Mouse (Mus musculus) embryonic facial prominence, embryonic 11.5 days (tissue): ENCODE measurements around the gene Sac3d1. TPM values are rescaled to one million over a fixed set of nuclear protein-coding genes. Genes with fewer than 3 reads are reported as not detected.
A peak's percentile ranks its signal among the peaks of the same experiment; 100 is the strongest.

Source experiments
- ATAC-seq: fragments of 200-750 bp; cut with Nextera tagmentation; replicated peaks from 2 replicates; pipeline ENCODE4 v1.8.0; 2017; ENCODE audit warnings: low read depth; ENCODE audit not compliant: insufficient number of reproducible peaks, low FRiP score, low TSS enrichment
- DNase-seq: peaks from one replicate; pipeline ENCODE4 v3.0.0-alpha.2; 2015; ENCODE audit warnings: low spot score
- H3K27ac ChIP-seq: fragments of 300-500 bp; sonication (generic); replicated peaks from 2 replicates; pipeline ENCODE4 v1.5.1; 2014; ENCODE audit warnings: mild to moderate bottlenecking, low read depth, low read length, control low read depth
- H3K27me3 ChIP-seq: fragments of 300-500 bp; sonication (generic); 2 replicates; pipeline ENCODE4 v1.6.1; 2014; ENCODE audit warnings: mild to moderate bottlenecking, low read length, moderate library complexity, mixed read lengths; ENCODE audit not compliant: control insufficient read depth, insufficient read depth
- H3K36me3 ChIP-seq: fragments of 300-500 bp; sonication (generic); replicated peaks from 2 replicates; pipeline ENCODE4 v1.6.1; 2014; ENCODE audit warnings: low read depth, mild to moderate bottlenecking, low read length, moderate library complexity, mixed read lengths; ENCODE audit not compliant: control insufficient read depth, insufficient read depth
- H3K4me1 ChIP-seq: fragments of 300-500 bp; sonication (generic); 2 replicates; pipeline ENCODE4 v1.6.1; 2014; ENCODE audit warnings: low read length, mixed read lengths; ENCODE audit not compliant: control insufficient read depth, insufficient read depth
- H3K4me2 ChIP-seq: fragments of 300-500 bp; sonication (generic); 2 replicates; pipeline ENCODE4 v1.6.1; 2014; ENCODE audit warnings: low read depth, mild to moderate bottlenecking, control low read depth, low read length, moderate library complexity
- H3K4me3 ChIP-seq: fragments of 300-500 bp; sonication (generic); 2 replicates; pipeline ENCODE4 v1.5.1; 2014; ENCODE audit warnings: low read depth, low read length, control low read depth
- H3K9ac ChIP-seq: fragments of 300-500 bp; sonication (generic); replicated peaks from 2 replicates; pipeline ENCODE4 v1.6.1; 2014; ENCODE audit warnings: mild to moderate bottlenecking, control low read depth, low read length
- H3K9me3 ChIP-seq: fragments of 300-500 bp; sonication (generic); replicated peaks from 2 replicates; pipeline ENCODE4 v1.6.1; 2016; ENCODE audit warnings: mild to moderate bottlenecking, low read length, inconsistent platforms, mixed read lengths; ENCODE audit not compliant: control insufficient read depth
- WGBS: fragments of 180-500 bp; shearing (Covaris S2); extraction: QIAGEN DNeasy Blood & Tissue Kit; methylation state at CpG from one replicate; pipeline ENCODE4 v1.1.7; 2014; 5-methylcytosine and 5-hydroxymethylcytosine counted together
- polyA plus RNA-seq: library from polyadenylated mRNA; unstranded; fragments of >200 nt; fragmentation: Nextera tagmentation; extraction: Ambion mirVana; gene quantifications from 2 replicates; pipeline ENCODE4 v1.2.1, GENCODE M21; 2014

Gene Sac3d1
- polyA plus RNA-seq, 1 experiment from 2014 or later = 60.7 TPM

GRCm38 (mm10) chr19:6094119-6094518, 24.3 kb downstream of the Sac3d1 start, which contains the start of gene AC131692.1:
AC131692.1 (plus strand) TSS chr19:6094419.
- Histone ChIP-seq H3K36me3 (peaks cover 2% of the 10 kb centered on the region), H3K4me2 (no peak within 1 kb of the TSS), H3K4me3 (no peak within 1 kb of the TSS), H3K9ac (no peak within 1 kb of the TSS), H3K27ac (no peak within 1 kb of the TSS), H3K27me3 (no peaks in the 10 kb centered on the region), H3K9me3 (no peaks in the 10 kb centered on the region), H3K4me1 (no peaks in the 10 kb centered on the region)
- DNase-seq (no peak), ATAC-seq (no peak)
- WGBS = 92% methylated on average over 7 of the region's 7 CpGs

GRCm38 (mm10) chr19:6088841-6089240, 29.6 kb downstream of the Sac3d1 start:
- Histone ChIP-seq H3K4me2 (no peak overlapping the region), H3K27me3 (no peaks in the 10 kb centered on the region), H3K4me1 (no peaks in the 10 kb centered on the region), H3K9me3 (no peaks in the 10 kb centered on the region), H3K9ac (no peak overlapping the region), H3K27ac (no peak overlapping the region), H3K4me3 (no peak overlapping the region), H3K36me3 (peaks cover 3% of the 10 kb centered on the region)
- 93% methylated on average over 13 of the region's 13 CpGs for WGBS
- no peak for ATAC-seq
- no peak for DNase-seq

GRCm38 (mm10) chr19:6085417-6085879, 33.0 kb downstream of the Sac3d1 start:
- H3K36me3 ChIP-seq = peaks cover 6% of the 10 kb centered on the region
- H3K4me2 ChIP-seq = peak overlapping the region; percentile 80
- peak overlapping the region; percentile 74 for H3K9ac ChIP-seq
- no peaks in the 10 kb centered on the region for H3K27me3 ChIP-seq
- no peaks in the 10 kb centered on the region for H3K4me1 ChIP-seq
- no peaks in the 10 kb centered on the region for H3K9me3 ChIP-seq
- DNase-seq (peak; percentile 81), ATAC-seq (peak; percentile 25; the same call in 1 of the 2 replicates)
- no peak overlapping the region for H3K27ac ChIP-seq
- peak overlapping the region; percentile 77 for H3K4me3 ChIP-seq
- under 1% methylated on average over 17 of the region's 17 CpGs for whole genome bisulfite sequencing

GRCm38 (mm10) chr19:6084478-6085248, 33.8 kb downstream of the Sac3d1 start, which contains the start of the genes Zfpl1 and Cdca5:
Zfpl1 (minus strand) TSS chr19:6084956.
Cdca5 (plus strand) TSS chr19:6084983.
- peak within 1 kb of the TSS; percentile 80 for H3K4me2 ChIP-seq
- no peak within 1 kb of the TSS for H3K27ac ChIP-seq
- peak; percentile 84 for ATAC-seq
- peak; percentile 99 for DNase-seq
- H3K36me3 ChIP-seq = peaks cover 6% of the 10 kb centered on the region
- no peaks in the 10 kb centered on the region for H3K27me3 ChIP-seq
- H3K9ac ChIP-seq = peak within 1 kb of the TSS; percentile 74
- no peaks in the 10 kb centered on the region for H3K4me1 ChIP-seq
- under 1% methylated on average over 58 of the region's 58 CpGs for WGBS
- H3K9me3 ChIP-seq = no peaks in the 10 kb centered on the region
- peak within 1 kb of the TSS; percentile 77 for H3K4me3 ChIP-seq

- H3K27ac ChIP-seq = no peak within 1 kb of the TSS
- no peak for ATAC-seq
- H3K4me2 ChIP-seq = no peak within 1 kb of the TSS
- no peaks in the 10 kb centered on the region for H3K4me1 ChIP-seq
- H3K27me3 ChIP-seq = no peaks in the 10 kb centered on the region
- H3K36me3 ChIP-seq = peaks cover 4% of the 10 kb centered on the region
- H3K9ac ChIP-seq = no peak within 1 kb of the TSS
- no peak within 1 kb of the TSS for H3K4me3 ChIP-seq
- no peak for DNase-seq
- no peaks in the 10 kb centered on the region for H3K9me3 ChIP-seq
- 87% methylated on average over 9 of the region's 9 CpGs for WGBS
These were observed 36.3 kb downstream of the Sac3d1 start, which contains the start of gene Gm28374 for GRCm38 (mm10) chr19:6082156-6082555. Gm28374 (minus strand) TSS chr19:6082256.

- DNase-seq (no peak), ATAC-seq (no peak)
- no peaks in the 10 kb centered on the region for H3K9me3 ChIP-seq
- 92% methylated on average over 12 of the region's 12 CpGs for WGBS
- no peak within 1 kb of the TSS for H3K4me3 ChIP-seq
- no peak within 1 kb of the TSS; the same call in 1 of the 2 replicates for H3K4me2 ChIP-seq
- H3K27me3 ChIP-seq = no peaks in the 10 kb centered on the region
- H3K4me1 ChIP-seq = no peaks in the 10 kb centered on the region
- H3K27ac ChIP-seq = no peak within 1 kb of the TSS
- peaks cover 3% of the 10 kb centered on the region; the same call in 1 of the 2 replicates for H3K36me3 ChIP-seq
- no peak within 1 kb of the TSS; the same call in 1 of the 2 replicates for H3K9ac ChIP-seq
These were observed 38.4 kb downstream of the Sac3d1 start, which contains the start of gene Tmem262 for GRCm38 (mm10) chr19:6079983-6080480. Tmem262 (plus strand) TSS chr19:6080033.

- H3K27me3 ChIP-seq = no peaks in the 10 kb centered on the region
- under 1% methylated on average over 33 of the region's 33 CpGs for WGBS
- peak within 1 kb of the TSS; percentile 77 for H3K4me2 ChIP-seq
- peak; percentile 71 for ATAC-seq
- peak; percentile 93 for DNase-seq
- peak within 1 kb of the TSS; percentile 72 for H3K4me3 ChIP-seq
- H3K9ac ChIP-seq = peak within 1 kb of the TSS; percentile 86
- peak within 1 kb of the TSS; percentile 53; the same call in 1 of the 2 replicates for H3K27ac ChIP-seq
- no peaks in the 10 kb centered on the region; the same call in 1 of the 2 replicates for H3K36me3 ChIP-seq
- no peaks in the 10 kb centered on the region for H3K4me1 ChIP-seq
- H3K9me3 ChIP-seq = no peaks in the 10 kb centered on the region
These were observed 41.7 kb downstream of the Sac3d1 start, which contains the start of gene Vps51 for GRCm38 (mm10) chr19:6076564-6077393. Vps51 (minus strand) TSS chr19:6077231.
